Mouse (Mus musculus): Measurements from ENCODE around the gene Uvrag. TPM values are rescaled to one million over a fixed set of nuclear protein-coding genes. Genes with fewer than 3 reads are reported as not detected.

The Uvrag gene
- total and polyA plus RNA-seq, 3 experiments: 5.9 to 22.1 (median 21.0) TPM

- no peak overlapping the region for H3K4me3 ChIP-seq
- no peaks in the 10 kb centered on the region for H3K27me3 ChIP-seq (ENCODE audit: control insufficient read depth, insufficient read depth, low read length)
- intact Hi-C loops (cut with DNase I): no loop called here
- peaks cover 2% of the 10 kb centered on the region; the same call in 1 of the 2 replicates for H3K36me3 ChIP-seq (ENCODE audit: control insufficient read depth, insufficient read depth, low read length)
- no peak overlapping the region for H3K9ac ChIP-seq (ENCODE audit: low read depth, low read length)
- no peaks in the 10 kb centered on the region for H3K79me2 ChIP-seq (replicated peaks; ENCODE audit: control insufficient read depth, insufficient read depth, low read length)
- no peak for DNase-seq
- TF ChIP-seq POLR2A (IDR thresholded peaks at IDR 0.05; ENCODE audit: insufficient read depth, low read depth, low read length): no peak
- no peak for TF ChIP-seq CTCF (IDR thresholded peaks at IDR 0.05)
- no peak for TF ChIP-seq EP300 (IDR thresholded peaks at IDR 0.05; ENCODE audit: insufficient read depth, low read depth, low read length)
- H3K27ac ChIP-seq: no peak overlapping the region
- no peaks in the 10 kb centered on the region for H3K4me1 ChIP-seq (ENCODE audit: control insufficient read depth, insufficient read depth, low read length)
- WGBS: 89% methylated on average over 5 of the region's 5 CpGs
Measured at GRCm38 (mm10) chr7:98995126-98995727, 145.7 kb downstream of the Uvrag start.

- Histone ChIP-seq H3K27me3 (ENCODE audit: control insufficient read depth, insufficient read depth, low read length) (no peaks in the 10 kb centered on the region), H3K4me3 (no peak overlapping the region), H3K27ac (no peak overlapping the region), H3K79me2 (replicated peaks; ENCODE audit: control insufficient read depth, insufficient read depth, low read length) (no peaks in the 10 kb centered on the region), H3K9ac (ENCODE audit: low read depth, low read length) (no peak overlapping the region), H3K4me1 (ENCODE audit: control insufficient read depth, insufficient read depth, low read length) (no peaks in the 10 kb centered on the region), H3K36me3 (ENCODE audit: control insufficient read depth, insufficient read depth, low read length) (peaks cover 2% of the 10 kb centered on the region; the same call in 1 of the 2 replicates)
- 57% methylated on average over 6 of the region's 6 CpGs for WGBS
- DNase-seq: no peak
- intact Hi-C loops (cut with DNase I): no loop called here
- no peak for TF ChIP-seq CTCF (IDR thresholded peaks at IDR 0.05)
- TF ChIP-seq EP300 (IDR thresholded peaks at IDR 0.05; ENCODE audit: insufficient read depth, low read depth, low read length): no peak
- no peak for TF ChIP-seq POLR2A (IDR thresholded peaks at IDR 0.05; ENCODE audit: insufficient read depth, low read depth, low read length)
Measured at GRCm38 (mm10) chr7:98994137-98994536, 146.8 kb downstream of the Uvrag start.

- 64% methylated on average over 4 of the region's 4 CpGs for WGBS
- no peaks in the 10 kb centered on the region for H3K36me3 ChIP-seq (ENCODE audit: control insufficient read depth, insufficient read depth, low read length)
- H3K27ac ChIP-seq: no peak overlapping the region
Measured at GRCm38 (mm10) chr7:98993395-98993794, 147.5 kb downstream of the Uvrag start.

GRCm38 (mm10) chr7:98991204-98991761, 149.7 kb downstream of the Uvrag start:
- no peak for DNase-seq
- 89% methylated on average over 2 of the region's 2 CpGs for WGBS
- TF ChIP-seq CTCF (IDR thresholded peaks at IDR 0.05): no peak
- TF ChIP-seq POLR2A (IDR thresholded peaks at IDR 0.05; ENCODE audit: insufficient read depth, low read depth, low read length): no peak
- no peak for TF ChIP-seq EP300 (IDR thresholded peaks at IDR 0.05; ENCODE audit: insufficient read depth, low read depth, low read length)
- Histone ChIP-seq H3K27me3 (ENCODE audit: control insufficient read depth, insufficient read depth, low read length) (no peaks in the 10 kb centered on the region), H3K4me3 (no peak overlapping the region), H3K9ac (ENCODE audit: low read depth, low read length) (no peak overlapping the region), H3K27ac (no peak overlapping the region), H3K79me2 (replicated peaks; ENCODE audit: control insufficient read depth, insufficient read depth, low read length) (no peaks in the 10 kb centered on the region), H3K4me1 (ENCODE audit: control insufficient read depth, insufficient read depth, low read length) (no peaks in the 10 kb centered on the region), H3K36me3 (ENCODE audit: control insufficient read depth, insufficient read depth, low read length) (no peaks in the 10 kb centered on the region)
- intact Hi-C loops (cut with DNase I): no loop called here

More at GRCm38 (mm10) chr7:98993395-98993794, 147.5 kb downstream of the Uvrag start:
- H3K27me3 ChIP-seq (ENCODE audit: control insufficient read depth, insufficient read depth, low read length): no peaks in the 10 kb centered on the region
- no peak overlapping the region for H3K9ac ChIP-seq (ENCODE audit: low read depth, low read length)
- no peaks in the 10 kb centered on the region for H3K79me2 ChIP-seq (replicated peaks; ENCODE audit: control insufficient read depth, insufficient read depth, low read length)
- DNase-seq: no peak
- no peaks in the 10 kb centered on the region for H3K4me1 ChIP-seq (ENCODE audit: control insufficient read depth, insufficient read depth, low read length)
- intact Hi-C loops (cut with DNase I): no loop called here
- H3K4me3 ChIP-seq: no peak overlapping the region
- no peak for TF ChIP-seq CTCF (IDR thresholded peaks at IDR 0.05)
- TF ChIP-seq POLR2A (IDR thresholded peaks at IDR 0.05; ENCODE audit: insufficient read depth, low read depth, low read length): no peak
- no peak for TF ChIP-seq EP300 (IDR thresholded peaks at IDR 0.05; ENCODE audit: insufficient read depth, low read depth, low read length)

- H3K9ac ChIP-seq (ENCODE audit: low read depth, low read length): no peak overlapping the region
- no peaks in the 10 kb centered on the region for H3K79me2 ChIP-seq (replicated peaks; ENCODE audit: control insufficient read depth, insufficient read depth, low read length)
- no peak overlapping the region for H3K4me3 ChIP-seq
- no peak for TF ChIP-seq EP300 (IDR thresholded peaks at IDR 0.05; ENCODE audit: insufficient read depth, low read depth, low read length)
- TF ChIP-seq CTCF (IDR thresholded peaks at IDR 0.05): no peak
- TF ChIP-seq POLR2A (IDR thresholded peaks at IDR 0.05; ENCODE audit: insufficient read depth, low read depth, low read length): no peak
- H3K4me1 ChIP-seq (ENCODE audit: control insufficient read depth, insufficient read depth, low read length): peaks cover 2% of the 10 kb centered on the region
- no peaks in the 10 kb centered on the region for H3K27me3 ChIP-seq (ENCODE audit: control insufficient read depth, insufficient read depth, low read length)
- WGBS: 51% methylated on average over 1 of the region's 1 CpGs
- intact Hi-C loops (cut with DNase I): no loop called here
- H3K27ac ChIP-seq: no peak overlapping the region
- no peak for DNase-seq
- no peaks in the 10 kb centered on the region for H3K36me3 ChIP-seq (ENCODE audit: control insufficient read depth, insufficient read depth, low read length)
Measured at GRCm38 (mm10) chr7:98990510-98990909, 150.4 kb downstream of the Uvrag start.

GRCm38 (mm10) chr7:98986962-98987441, 153.9 kb downstream of the Uvrag start:
- peaks cover 3% of the 10 kb centered on the region for H3K36me3 ChIP-seq (ENCODE audit: control insufficient read depth, insufficient read depth, low read length)
- H3K4me3 ChIP-seq: no peak overlapping the region
- no peak overlapping the region for H3K9ac ChIP-seq (ENCODE audit: low read depth, low read length)
- H3K4me1 ChIP-seq (ENCODE audit: control insufficient read depth, insufficient read depth, low read length): peaks cover 2% of the 10 kb centered on the region
- no peaks in the 10 kb centered on the region for H3K27me3 ChIP-seq (ENCODE audit: control insufficient read depth, insufficient read depth, low read length)
- intact Hi-C loops (cut with DNase I): no loop called here
- 91% methylated on average over 14 of the region's 14 CpGs for WGBS
- H3K27ac ChIP-seq: no peak overlapping the region
- DNase-seq: no peak
- TF ChIP-seq CTCF (IDR thresholded peaks at IDR 0.05): no peak
- TF ChIP-seq EP300 (IDR thresholded peaks at IDR 0.05; ENCODE audit: insufficient read depth, low read depth, low read length): no peak
- no peak for TF ChIP-seq POLR2A (IDR thresholded peaks at IDR 0.05; ENCODE audit: insufficient read depth, low read depth, low read length)
- H3K79me2 ChIP-seq (replicated peaks; ENCODE audit: control insufficient read depth, insufficient read depth, low read length): no peaks in the 10 kb centered on the region

Measured in heart, adult 2 months (tissue).